Mouse (Mus musculus) G1E (cell line): ENCODE results near the gene Rdh5. TPM values are rescaled to one million over a fixed set of nuclear protein-coding genes. Genes with fewer than 3 reads are reported as not detected.

ENCODE experiments used
- ATAC-seq: 2 replicates; pipeline ENCODE4 v1.8.0; 2016; ENCODE audit warnings: mild to moderate bottlenecking; ENCODE audit not compliant: insufficient number of reproducible peaks, poor library complexity, low FRiP score, severe bottlenecking; ENCODE audit errors: extremely low read depth
- DNase-seq: peaks from one replicate; pipeline ENCODE4 v3.0.0; 2012; ENCODE audit warnings: low spot score
- H3K27me3 ChIP-seq: 2 replicates; pipeline ENCODE4 v1.6.1; 2012; ENCODE audit warnings: mild to moderate bottlenecking, low read length, inconsistent platforms; ENCODE audit not compliant: insufficient read depth
- H3K36me3 ChIP-seq: replicated peaks from 2 replicates; pipeline ENCODE3; 2012; ENCODE audit warnings: mild to moderate bottlenecking, inconsistent platforms
- H3K4me1 ChIP-seq: 2 replicates; pipeline ENCODE4 v1.6.1; 2012; ENCODE audit warnings: low read depth, low read length, inconsistent platforms, mixed read lengths; ENCODE audit not compliant: insufficient read depth
- H3K4me3 ChIP-seq: 2 replicates; pipeline ENCODE4 v1.5.1; 2012; ENCODE audit warnings: low read depth, mild to moderate bottlenecking, inconsistent platforms, low read length, moderate library complexity, mixed read lengths
- H3K9me3 ChIP-seq: replicated peaks from 2 replicates; pipeline ENCODE4 v1.6.1; 2012; ENCODE audit warnings: inconsistent platforms
- CTCF ChIP-seq: IDR thresholded peaks from 2 replicates; pipeline ENCODE4 v1.5.1; 2012; ENCODE audit warnings: low read depth, low read length, inconsistent platforms, mixed read lengths
- GATA1 ChIP-seq: IDR thresholded peaks from 2 replicates; pipeline ENCODE4 v1.6.1; 2012; ENCODE audit warnings: borderline replicate concordance, low read length, inconsistent platforms, mixed read lengths
- GATA2 ChIP-seq: IDR thresholded peaks from 2 replicates; pipeline ENCODE4 v1.6.1; 2012; ENCODE audit warnings: low read depth, low read length, inconsistent platforms, borderline replicate concordance
- POLR2AphosphoS5 ChIP-seq: IDR thresholded peaks from 2 replicates; pipeline ENCODE4 v1.6.1; 2012; ENCODE audit warnings: low read depth, low read length, inconsistent platforms; ENCODE audit not compliant: insufficient replicate concordance
- TAL1 ChIP-seq: conservative IDR thresholded peaks from 2 replicates; pipeline ENCODE4 v1.6.1; 2012; ENCODE audit warnings: low read depth, low read length, inconsistent platforms, mixed read lengths
- polyA plus RNA-seq: library from polyadenylated mRNA; stranded (reverse); fragments of >175 nt; gene quantifications from 2 replicates; pipeline ENCODE4 v1.2.3, GENCODE M21; 2012
- total RNA-seq, 2 experiments: library from RNA; stranded (forward) in 1 of 2; stranded (reverse) in 1 of 2; fragments of 200-1000 nt in 1 of 2; fragments of >200 nt in 1 of 2; fragmentation: Nextera tagmentation in 1 of 2; gene quantifications; 2 replicates each; pipeline ENCODE4 v1.2.3; 2014 to 2017

Rdh5 gene
- total and polyA plus RNA-seq, 3 experiments = 1.2 to 7.1 (median 2.6) TPM

- peaks cover 53% of the 10 kb centered on the region for H3K27me3 ChIP-seq
- H3K9me3 ChIP-seq = no peaks in the 10 kb centered on the region
- H3K36me3 ChIP-seq = no peaks in the 10 kb centered on the region
- ATAC-seq (peak; percentile 57; the same call in 1 of the 2 replicates), DNase-seq (peak; percentile 72)
- H3K4me1 ChIP-seq = peaks cover 18% of the 10 kb centered on the region
- peak; percentile 48; the same call in 1 of the 2 replicates for TF ChIP-seq CTCF
- TF ChIP-seq GATA2 = no peak
- H3K4me3 ChIP-seq = no peak overlapping the region
These were observed 27.3 kb downstream of the Rdh5 start for GRCm38 (mm10) chr10:128895437-128895836.

- peaks cover 29% of the 10 kb centered on the region for H3K4me1 ChIP-seq
- H3K4me3 ChIP-seq = no peak overlapping the region
These were observed 30.4 kb downstream of the Rdh5 start for GRCm38 (mm10) chr10:128892246-128892645.

GRCm38 (mm10) chr10:128891296-128892094 is 31.2 kb downstream of the Rdh5 start, which contains the start of gene Gdf11:
Gdf11 (minus strand) TSS chr10:128891718.
- H3K36me3 ChIP-seq = no peaks in the 10 kb centered on the region
- peak within 1 kb of the TSS; percentile 66; the same call in 1 of the 2 replicates for H3K4me3 ChIP-seq
- no peak for ATAC-seq
- H3K4me1 ChIP-seq = peaks cover 29% of the 10 kb centered on the region
- peaks cover 62% of the 10 kb centered on the region for H3K27me3 ChIP-seq
- no peak for DNase-seq
- TF ChIP-seq POLR2AphosphoS5 (no peak), GATA1 (no peak), TAL1 (no peak), GATA2 (no peak), CTCF (no peak)
- H3K9me3 ChIP-seq = no peaks in the 10 kb centered on the region

More at GRCm38 (mm10) chr10:128892246-128892645, 30.4 kb downstream of the Rdh5 start:
- H3K9me3 ChIP-seq = no peaks in the 10 kb centered on the region
- ATAC-seq = no peak
- TF ChIP-seq CTCF (no peak), GATA1 (no peak), TAL1 (no peak), POLR2AphosphoS5 (no peak), GATA2 (no peak)
- no peak for DNase-seq
- H3K36me3 ChIP-seq = no peaks in the 10 kb centered on the region
- H3K27me3 ChIP-seq = peaks cover 60% of the 10 kb centered on the region

GRCm38 (mm10) chr10:128890383-128891295 is 32.0 kb downstream of the Rdh5 start:
- peaks cover 26% of the 10 kb centered on the region for H3K4me1 ChIP-seq
- TF ChIP-seq TAL1 = no peak
- no peak for TF ChIP-seq GATA1
- no peak for TF ChIP-seq CTCF
- no peak for TF ChIP-seq GATA2
- no peak for TF ChIP-seq POLR2AphosphoS5
- H3K36me3 ChIP-seq = no peaks in the 10 kb centered on the region
- ATAC-seq = no peak
- H3K27me3 ChIP-seq = peaks cover 58% of the 10 kb centered on the region
- DNase-seq = no peak
- H3K4me3 ChIP-seq = peak overlapping the region; percentile 66; the same call in 1 of the 2 replicates
- no peaks in the 10 kb centered on the region for H3K9me3 ChIP-seq

- no peak for DNase-seq
- no peak for TF ChIP-seq POLR2AphosphoS5
- Histone ChIP-seq H3K27me3 (peaks cover 59% of the 10 kb centered on the region), H3K36me3 (no peaks in the 10 kb centered on the region), H3K9me3 (no peaks in the 10 kb centered on the region), H3K4me1 (peaks cover 21% of the 10 kb centered on the region), H3K4me3 (no peak overlapping the region)
- no peak for ATAC-seq
These were observed 32.8 kb downstream of the Rdh5 start for GRCm38 (mm10) chr10:128889846-128890245.
